In the genomic region with DNA sequence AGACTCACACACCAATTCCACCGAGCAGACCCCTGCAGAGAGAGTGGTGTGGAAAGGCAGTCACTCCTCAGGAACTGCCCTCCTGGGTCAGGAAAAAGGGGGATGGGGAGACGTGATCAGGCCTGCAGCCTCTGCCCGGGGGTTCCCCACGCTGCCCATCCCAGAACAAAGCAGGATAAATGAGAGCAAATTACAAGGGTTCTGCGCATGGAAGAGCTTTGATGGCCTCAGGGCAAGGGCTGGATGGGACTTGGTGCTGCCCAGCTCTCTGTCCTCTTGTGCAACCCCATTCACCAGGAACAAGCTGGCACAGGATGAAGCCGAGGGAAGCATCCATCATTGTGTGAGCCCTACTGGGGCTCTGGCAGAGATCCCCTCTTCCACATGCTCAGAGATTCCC, we compare ENCODE assay signal across 27 mouse cellular contexts. TPM values are rescaled to one million over a fixed set of nuclear protein-coding genes. Genes with fewer than 3 reads are reported as not detected.
DNase-seq lines count a peak whose midpoint lies in the region; ATAC-seq and TF ChIP-seq lines count a peak whose summit lies in the region.
"Had no signal": no experiment of that assay in that cellular context is flagged by ENCODE, and none has a peak within 500 bp of the region (broad histone marks: within the 10 kb centered on the region; RNA-seq: fewer than 3 reads in every experiment).

No protein-coding gene starts in this region.

- 41% methylated on average over 6 of the region's 6 CpGs for WGBS in forebrain, embryonic 10.5 days
- WGBS in forebrain, embryonic 16.5 days = 33% methylated on average over 6 of the region's 6 CpGs
- WGBS in midbrain, embryonic 11.5 days = 49% methylated on average over 6 of the region's 6 CpGs
- 44% methylated on average over 6 of the region's 6 CpGs for WGBS in midbrain, embryonic 16.5 days
- WGBS in heart, embryonic 12.5 days = 57% methylated on average over 6 of the region's 6 CpGs

- no peak for TF ChIP-seq CTCF in Patski (IDR thresholded peaks at IDR 0.05)

- no peak overlapping the region for H3K4me3 ChIP-seq in forebrain, embryonic 10.5 days
- H3K4me3 ChIP-seq in forebrain, embryonic 16.5 days (replicated peaks; ENCODE audit: low read length) = no peak overlapping the region
- H3K4me3 ChIP-seq in midbrain, embryonic 11.5 days (ENCODE audit: low read depth, low read length) = no peak overlapping the region
- no peak overlapping the region for H3K4me3 ChIP-seq in midbrain, embryonic 16.5 days (ENCODE audit: low read depth, low read length)
- H3K4me3 ChIP-seq in heart, embryonic 12.5 days = no peak overlapping the region
- H3K4me3 ChIP-seq: embryonic facial prominence, embryonic 12.5 days; embryonic facial prominence, embryonic 15.5 days; forebrain, embryonic 12.5 days; forebrain, embryonic 15.5 days; heart, adult 2 months; heart, embryonic 10.5 days; hindbrain, embryonic 12.5 days; hindbrain, embryonic 15.5 days had no signal

- no peak overlapping the region for H3K4me2 ChIP-seq in forebrain, embryonic 16.5 days (ENCODE audit: low read length)
- no peak overlapping the region for H3K4me2 ChIP-seq in midbrain, embryonic 11.5 days
- no peak overlapping the region for H3K4me2 ChIP-seq in midbrain, embryonic 16.5 days (ENCODE audit: low read length)
- no peak overlapping the region for H3K4me2 ChIP-seq in heart, embryonic 12.5 days
- H3K4me2 ChIP-seq: embryonic facial prominence, embryonic 12.5 days; embryonic facial prominence, embryonic 15.5 days; forebrain, embryonic 12.5 days; forebrain, embryonic 15.5 days; hindbrain, embryonic 12.5 days; hindbrain, embryonic 15.5 days had no signal

- CTCF ChIA-PET in Patski (lab: Charles Lee) = interaction anchor here (1.2 to 1.9 kb wide), 2 partner anchors 14 to 285 kb away, joined by 3 to 9 read pairs; no protein-coding TSS in a partner anchor

- no peak for DNase-seq in forebrain, embryonic 10.5 days (ENCODE audit: extremely low spot score, low spot score)
- peak; percentile 64 for DNase-seq in midbrain, embryonic 11.5 days (ENCODE audit: low spot score, missing footprints)
- DNase-seq in Patski (ENCODE audit: low read depth, low spot score) = peak; percentile 65
- no peak for DNase-seq in thymus, postnatal 4 days
- DNase-seq: adrenal gland, postnatal 25 days; B cell, adult 2 months; cerebellum, adult 18-20 months; cerebellum, adult 9-10 months; cerebellum, postnatal 14 days; gastrocnemius, postnatal 10 days; gastrocnemius, postnatal 36 days; heart, adult 2 months had no signal

- peak overlapping the region; percentile 21; the same call in 1 of the 2 replicates for H3K27ac ChIP-seq in forebrain, embryonic 10.5 days
- H3K27ac ChIP-seq in forebrain, embryonic 16.5 days (ENCODE audit: low read length) = no peak overlapping the region
- no peak overlapping the region for H3K27ac ChIP-seq in midbrain, embryonic 11.5 days (ENCODE audit: low read depth, low read length)
- H3K27ac ChIP-seq in midbrain, embryonic 16.5 days (ENCODE audit: low read length) = no peak overlapping the region
- H3K27ac ChIP-seq in heart, embryonic 12.5 days (ENCODE audit: poor library complexity, severe bottlenecking) = no peak overlapping the region
- H3K27ac ChIP-seq: embryonic facial prominence, embryonic 12.5 days; embryonic facial prominence, embryonic 15.5 days; forebrain, embryonic 12.5 days; forebrain, embryonic 15.5 days; heart, adult 2 months; heart, embryonic 10.5 days; hindbrain, embryonic 12.5 days; hindbrain, embryonic 15.5 days had no signal

- in situ Hi-C loops in Patski (cut with MboI; ENCODE audit: low pct_unique_long_range_greater_than_20kb) = no loop called here

- POLR2A ChIA-PET in Patski (lab: Charles Lee) = interaction anchor here (0.6 to 1.5 kb wide), 3 partner anchors 9 to 51 kb away, joined by 3 to 5 read pairs (median 4); no protein-coding TSS in a partner anchor

- no peaks in the 10 kb centered on the region for H3K9me3 ChIP-seq in forebrain, embryonic 10.5 days
- H3K9me3 ChIP-seq in forebrain, embryonic 16.5 days (ENCODE audit: control insufficient read depth, low read length) = no peaks in the 10 kb centered on the region
- H3K9me3 ChIP-seq in midbrain, embryonic 11.5 days (ENCODE audit: control insufficient read depth, low read length) = no peaks in the 10 kb centered on the region
- H3K9me3 ChIP-seq in midbrain, embryonic 16.5 days (replicated peaks; ENCODE audit: control insufficient read depth, low read length, poor library complexity, severe bottlenecking) = no peaks in the 10 kb centered on the region
- H3K9me3 ChIP-seq in heart, embryonic 12.5 days (replicated peaks) = no peaks in the 10 kb centered on the region
- H3K9me3 ChIP-seq: embryonic facial prominence, embryonic 12.5 days; embryonic facial prominence, embryonic 15.5 days; forebrain, embryonic 12.5 days; forebrain, embryonic 15.5 days; G1E; heart, embryonic 10.5 days; hindbrain, embryonic 12.5 days; hindbrain, embryonic 15.5 days had no signal

- no peaks in the 10 kb centered on the region for H3K36me3 ChIP-seq in forebrain, embryonic 10.5 days (replicated peaks)
- H3K36me3 ChIP-seq in forebrain, embryonic 16.5 days (ENCODE audit: control insufficient read depth, insufficient read depth) = no peaks in the 10 kb centered on the region
- H3K36me3 ChIP-seq in midbrain, embryonic 11.5 days (ENCODE audit: control insufficient read depth, insufficient read depth, low read length) = no peaks in the 10 kb centered on the region
- no peaks in the 10 kb centered on the region for H3K36me3 ChIP-seq in midbrain, embryonic 16.5 days (ENCODE audit: control insufficient read depth, insufficient read depth, low read length)
- H3K36me3 ChIP-seq in heart, embryonic 12.5 days = no peaks in the 10 kb centered on the region
- H3K36me3 ChIP-seq: embryonic facial prominence, embryonic 12.5 days; embryonic facial prominence, embryonic 15.5 days; forebrain, embryonic 12.5 days; forebrain, embryonic 15.5 days; G1E; heart, embryonic 10.5 days; hindbrain, embryonic 12.5 days; hindbrain, embryonic 15.5 days had no signal

- H3K4me1 ChIP-seq in forebrain, embryonic 10.5 days = peaks cover 9% of the 10 kb centered on the region; the same call in 1 of the 2 replicates
- no peaks in the 10 kb centered on the region for H3K4me1 ChIP-seq in forebrain, embryonic 16.5 days (replicated peaks; ENCODE audit: control insufficient read depth, insufficient read depth, low read length)
- H3K4me1 ChIP-seq in midbrain, embryonic 11.5 days (ENCODE audit: control insufficient read depth, insufficient read depth, low read length) = no peaks in the 10 kb centered on the region
- no peaks in the 10 kb centered on the region for H3K4me1 ChIP-seq in midbrain, embryonic 16.5 days (ENCODE audit: control insufficient read depth, insufficient read depth, low read length)
- H3K4me1 ChIP-seq in heart, embryonic 12.5 days (replicated peaks) = peaks cover 6% of the 10 kb centered on the region
- H3K4me1 ChIP-seq: embryonic facial prominence, embryonic 12.5 days; forebrain, embryonic 12.5 days; forebrain, embryonic 15.5 days; hindbrain, embryonic 15.5 days had no signal

- no peak for ATAC-seq in forebrain, embryonic 16.5 days
- no peak for ATAC-seq in midbrain, embryonic 11.5 days (ENCODE audit: low FRiP score)
- ATAC-seq in midbrain, embryonic 16.5 days = no peak
- ATAC-seq in Patski = peak; percentile 84
- ATAC-seq in heart, embryonic 12.5 days (ENCODE audit: insufficient number of reproducible peaks, low FRiP score) = no peak
- ATAC-seq: activated CD4-positive, CD25-positive, alpha-beta regulatory T cell, adult 4 months; forebrain, embryonic 15.5 days; inflammation-experienced regulatory T-cells, adult 6 months; intestine, embryonic 16.5 days had no signal

- no peak overlapping the region for H3K9ac ChIP-seq in forebrain, embryonic 16.5 days (replicated peaks; ENCODE audit: low read depth, low read length)
- H3K9ac ChIP-seq in midbrain, embryonic 11.5 days (ENCODE audit: low read length) = no peak overlapping the region
- H3K9ac ChIP-seq in midbrain, embryonic 16.5 days (ENCODE audit: low read depth, low read length) = no peak overlapping the region
- no peak overlapping the region for H3K9ac ChIP-seq in heart, embryonic 12.5 days
- H3K9ac ChIP-seq: embryonic facial prominence, embryonic 12.5 days; embryonic facial prominence, embryonic 15.5 days; forebrain, embryonic 12.5 days; forebrain, embryonic 15.5 days; hindbrain, embryonic 12.5 days; hindbrain, embryonic 15.5 days had no signal

- no peaks in the 10 kb centered on the region for H3K27me3 ChIP-seq in forebrain, embryonic 10.5 days (ENCODE audit: poor library complexity, severe bottlenecking)
- no peaks in the 10 kb centered on the region for H3K27me3 ChIP-seq in forebrain, embryonic 16.5 days (replicated peaks; ENCODE audit: control insufficient read depth, insufficient read depth, low read length)
- H3K27me3 ChIP-seq in midbrain, embryonic 11.5 days (ENCODE audit: control insufficient read depth, insufficient read depth, low read length) = no peaks in the 10 kb centered on the region
- no peaks in the 10 kb centered on the region for H3K27me3 ChIP-seq in midbrain, embryonic 16.5 days (ENCODE audit: control insufficient read depth, insufficient read depth, low read depth, low read length)
- H3K27me3 ChIP-seq in Patski = no peaks in the 10 kb centered on the region
- peaks cover 16% of the 10 kb centered on the region for H3K27me3 ChIP-seq in heart, embryonic 12.5 days (replicated peaks)
- H3K27me3 ChIP-seq: embryonic facial prominence, embryonic 12.5 days; embryonic facial prominence, embryonic 15.5 days; forebrain, embryonic 12.5 days; forebrain, embryonic 15.5 days had no signal

RNA-seq across cellular contexts. Expression of gene Fat2, which starts 35.6 kb away (rescaled TPM):
- polyA plus RNA-seq in forebrain, embryonic 10.5 days (2016; fragmentation: Nextera tagmentation; extraction: Ambion mirVana) = 0.02 and 0.05 TPM in 2 replicates
- 0.04 TPM in 2 replicates for polyA plus RNA-seq in forebrain, embryonic 16.5 days (2015; fragmentation: Nextera tagmentation; extraction: Ambion mirVana)
- polyA plus RNA-seq in midbrain, embryonic 11.5 days (2014; fragmentation: Nextera tagmentation; extraction: Ambion mirVana) = 0.03 TPM in 1 of 2 replicates, not detected in the other
- polyA plus RNA-seq in midbrain, embryonic 16.5 days (2015; fragmentation: Nextera tagmentation; extraction: Ambion mirVana) = 0.07 and 0.08 TPM in 2 replicates
- polyA plus RNA-seq in Patski (2021) = 4.2 TPM
- not detected in 2 replicates for polyA plus RNA-seq in heart, embryonic 12.5 days (2016; fragmentation: Nextera tagmentation; extraction: Ambion mirVana)
- polyA plus RNA-seq: activated CD4-positive, CD25-positive, alpha-beta regulatory T cell, adult 4 months; G1E; heart, embryonic 14.5 days; inflammation-experienced regulatory T-cells, adult 6 months had no signal

RNA-seq across cellular contexts. Expression of gene Sparc, which starts 51.0 kb away (rescaled TPM):
- polyA plus RNA-seq in forebrain, embryonic 10.5 days (2016; fragmentation: Nextera tagmentation; extraction: Ambion mirVana) = 311 and 318 TPM in 2 replicates
- 316 and 452 TPM in 2 replicates for polyA plus RNA-seq in forebrain, embryonic 16.5 days (2015; fragmentation: Nextera tagmentation; extraction: Ambion mirVana)
- 411 and 428 TPM in 2 replicates for polyA plus RNA-seq in midbrain, embryonic 11.5 days (2014; fragmentation: Nextera tagmentation; extraction: Ambion mirVana)
- 426 and 452 TPM in 2 replicates for polyA plus RNA-seq in midbrain, embryonic 16.5 days (2015; fragmentation: Nextera tagmentation; extraction: Ambion mirVana)
- polyA plus RNA-seq in Patski (2021) = 789 TPM
- polyA plus RNA-seq in heart, embryonic 12.5 days (2016; fragmentation: Nextera tagmentation; extraction: Ambion mirVana) = 1,393 and 1,408 TPM in 2 replicates
- polyA plus RNA-seq: activated CD4-positive, CD25-positive, alpha-beta regulatory T cell, adult 4 months; G1E; inflammation-experienced regulatory T-cells, adult 6 months had no signal

Comparison
In these comparisons a context has a peak if more than half of its experiments do, and no peak if none do; other contexts are left out.
1. DNase-seq: peak in midbrain, embryonic 11.5 days (single experiment) and Patski (single experiment); none in forebrain, embryonic 10.5 days (single experiment) and thymus, postnatal 4 days (single experiment).